Mouse (Mus musculus) erythroblast, embryonic 14.5 days (primary cell): ENCODE data around the gene Lmtk2. TPM values are rescaled to one million over a fixed set of nuclear protein-coding genes. Genes with fewer than 3 reads are reported as not detected.

Experiments used
- H3K27me3 ChIP-seq: 2 replicates; pipeline ENCODE4 v1.6.1; 2012; ENCODE audit warnings: inconsistent platforms; ENCODE audit not compliant: control insufficient read depth
- H3K36me3 ChIP-seq: 2 replicates; pipeline ENCODE4 v1.6.1; 2012; ENCODE audit warnings: mild to moderate bottlenecking, inconsistent platforms; ENCODE audit not compliant: control insufficient read depth
- H3K4me1 ChIP-seq: 2 replicates; pipeline ENCODE4 v1.6.1; 2012; ENCODE audit warnings: inconsistent platforms; ENCODE audit not compliant: control insufficient read depth
- H3K4me3 ChIP-seq: replicated peaks from 2 replicates; pipeline ENCODE3; 2012; ENCODE audit warnings: moderate library complexity, mild to moderate bottlenecking, inconsistent platforms
- H3K9me3 ChIP-seq: 2 replicates; pipeline ENCODE4 v1.6.1; 2012; ENCODE audit warnings: low read length, inconsistent platforms, mixed read lengths; ENCODE audit not compliant: control insufficient read depth
- GATA1 ChIP-seq: IDR thresholded peaks from 2 replicates; pipeline ENCODE4 v1.6.1; 2012; ENCODE audit warnings: low read length, inconsistent platforms, mixed read lengths
- TAL1 ChIP-seq: IDR thresholded peaks from 3 replicates; pipeline ENCODE4 v1.6.1; 2012; ENCODE audit warnings: low read length, inconsistent platforms, mixed read lengths
- polyA plus RNA-seq: library from polyadenylated mRNA; stranded (reverse); fragments of >175 nt; gene quantifications from 2 replicates; pipeline ENCODE4 v1.2.3, GENCODE M21; 2012

The Lmtk2 gene
- polyA plus RNA-seq, 1 experiment = 0.73 TPM

DNA sequence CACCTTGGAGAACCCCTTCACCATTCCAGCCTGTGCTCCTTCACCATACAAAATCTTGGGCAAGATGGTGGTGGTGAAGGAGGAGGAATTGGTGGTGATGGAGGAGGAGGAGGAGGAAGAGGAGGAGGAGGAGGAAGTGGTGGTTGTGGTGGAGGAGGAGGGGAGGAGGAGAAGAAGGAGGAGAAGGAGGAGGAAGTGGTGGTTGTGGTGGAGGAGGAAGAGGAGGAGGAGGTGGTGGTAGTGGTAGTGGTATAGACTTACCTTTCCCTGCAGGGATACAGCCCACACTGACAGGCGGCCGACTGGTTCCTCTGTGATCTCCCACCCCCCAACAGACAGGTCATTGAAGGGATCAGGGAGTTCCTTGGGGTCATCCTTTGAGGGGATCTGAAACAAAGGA lies 115.8 kb downstream of the Lmtk2 start:
- Histone ChIP-seq H3K27me3 (no peaks in the 10 kb centered on the region), H3K4me3 (no peak overlapping the region), H3K36me3 (peaks cover 5% of the 10 kb centered on the region; the same call in 1 of the 2 replicates), H3K4me1 (no peaks in the 10 kb centered on the region), H3K9me3 (no peaks in the 10 kb centered on the region)
- TF ChIP-seq TAL1 = no peak
- TF ChIP-seq GATA1 = no peak

DNA sequence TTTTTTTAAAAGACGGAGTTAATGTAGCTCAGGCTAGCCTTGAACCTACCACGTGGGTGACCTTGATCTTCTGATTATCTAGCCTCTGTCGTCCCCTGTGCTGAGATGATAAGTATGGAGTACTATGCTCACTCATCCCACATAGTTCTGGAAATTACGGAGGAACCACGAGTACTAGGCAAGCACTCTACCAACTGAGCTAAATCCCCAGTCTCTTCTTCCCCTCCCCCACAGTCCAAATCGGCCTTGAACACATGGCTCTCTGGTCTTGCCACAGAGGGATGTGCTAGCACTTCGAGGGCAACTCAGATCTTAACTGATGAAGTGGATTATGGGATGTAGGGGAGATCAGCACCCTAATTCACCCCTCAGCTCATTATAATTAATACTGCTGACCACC lies 117.8 kb downstream of the Lmtk2 start:
- Histone ChIP-seq H3K27me3 (no peaks in the 10 kb centered on the region), H3K36me3 (peaks cover 5% of the 10 kb centered on the region; the same call in 1 of the 2 replicates), H3K4me3 (no peak overlapping the region), H3K4me1 (peaks cover 6% of the 10 kb centered on the region), H3K9me3 (no peaks in the 10 kb centered on the region)
- TF ChIP-seq TAL1 = no peak

DNA sequence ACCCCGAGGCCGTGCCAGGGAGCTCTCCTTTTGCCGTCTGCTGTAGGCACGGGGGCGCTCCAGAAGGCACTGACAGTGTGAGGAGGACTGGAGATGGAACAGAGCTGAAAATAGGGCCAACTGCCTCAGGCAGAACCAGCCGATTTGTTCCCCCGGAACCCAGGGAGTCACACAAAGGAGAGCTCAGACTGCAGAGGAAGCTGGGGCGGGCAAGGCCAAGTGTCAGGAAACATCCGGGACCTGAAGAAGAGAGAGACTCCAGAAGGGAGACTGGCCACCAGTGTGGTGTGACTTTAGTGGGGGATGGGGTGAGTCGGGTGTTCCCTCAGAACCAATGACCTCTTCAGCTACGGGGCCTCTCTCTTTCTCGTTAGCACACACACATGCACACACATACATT lies 119.1 kb downstream of the Lmtk2 start:
- H3K27me3 ChIP-seq = no peaks in the 10 kb centered on the region
- no peak overlapping the region for H3K4me3 ChIP-seq
- no peaks in the 10 kb centered on the region for H3K9me3 ChIP-seq
- H3K36me3 ChIP-seq = peaks cover 5% of the 10 kb centered on the region; the same call in 1 of the 2 replicates
- TF ChIP-seq GATA1 (no peak), TAL1 (no peak)
- H3K4me1 ChIP-seq = peaks cover 18% of the 10 kb centered on the region

DNA sequence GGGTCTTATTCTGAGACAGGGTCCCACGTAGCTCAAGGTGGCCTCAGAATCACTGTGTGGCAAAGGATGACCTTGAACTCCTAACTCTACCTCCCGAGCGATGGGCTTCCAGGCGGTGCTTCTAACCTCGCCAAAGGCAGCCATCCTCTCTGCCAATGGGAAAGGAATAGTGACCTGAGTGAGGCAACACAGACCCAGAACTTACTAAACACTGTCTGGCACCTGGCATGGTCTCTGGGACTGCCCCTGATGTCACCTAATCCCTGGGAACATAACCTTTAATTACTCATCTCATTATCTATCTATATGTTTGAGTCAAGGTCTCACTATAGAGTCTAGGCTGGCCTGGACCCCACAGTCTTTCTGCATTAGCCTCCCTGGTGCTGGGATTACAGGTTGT lies 119.7 kb downstream of the Lmtk2 start:
- H3K4me1 ChIP-seq = peaks cover 23% of the 10 kb centered on the region
- no peaks in the 10 kb centered on the region for H3K9me3 ChIP-seq
- no peak overlapping the region for H3K4me3 ChIP-seq
- H3K27me3 ChIP-seq = no peaks in the 10 kb centered on the region
- H3K36me3 ChIP-seq = peaks cover 5% of the 10 kb centered on the region; the same call in 1 of the 2 replicates
- TF ChIP-seq GATA1 (no peak), TAL1 (no peak)

DNA sequence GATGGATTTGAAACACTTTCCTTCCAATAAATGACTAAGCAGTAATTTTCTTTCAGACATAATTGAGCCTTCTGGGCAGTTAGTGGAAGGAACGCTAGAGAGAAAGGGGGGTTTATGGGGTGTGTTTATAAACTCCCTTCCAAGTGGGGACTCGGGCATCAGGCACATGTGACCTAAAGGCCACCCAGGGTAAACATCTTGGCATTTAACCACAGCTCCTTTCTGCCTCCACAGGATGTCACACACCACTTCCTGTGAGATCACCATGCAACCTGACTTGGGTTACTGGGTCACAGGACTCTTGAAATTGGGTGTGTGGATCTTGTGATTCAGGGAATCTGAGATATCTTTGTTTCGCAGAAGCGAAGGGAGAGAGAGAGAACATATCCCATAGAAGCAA lies 121.1 kb downstream of the Lmtk2 start:
- Histone ChIP-seq H3K4me1 (peaks cover 28% of the 10 kb centered on the region), H3K36me3 (peaks cover under 1% of the 10 kb centered on the region; the same call in 1 of the 2 replicates), H3K4me3 (no peak overlapping the region), H3K27me3 (no peaks in the 10 kb centered on the region), H3K9me3 (no peaks in the 10 kb centered on the region)
- no peak for TF ChIP-seq TAL1
- TF ChIP-seq GATA1 = no peak

DNA sequence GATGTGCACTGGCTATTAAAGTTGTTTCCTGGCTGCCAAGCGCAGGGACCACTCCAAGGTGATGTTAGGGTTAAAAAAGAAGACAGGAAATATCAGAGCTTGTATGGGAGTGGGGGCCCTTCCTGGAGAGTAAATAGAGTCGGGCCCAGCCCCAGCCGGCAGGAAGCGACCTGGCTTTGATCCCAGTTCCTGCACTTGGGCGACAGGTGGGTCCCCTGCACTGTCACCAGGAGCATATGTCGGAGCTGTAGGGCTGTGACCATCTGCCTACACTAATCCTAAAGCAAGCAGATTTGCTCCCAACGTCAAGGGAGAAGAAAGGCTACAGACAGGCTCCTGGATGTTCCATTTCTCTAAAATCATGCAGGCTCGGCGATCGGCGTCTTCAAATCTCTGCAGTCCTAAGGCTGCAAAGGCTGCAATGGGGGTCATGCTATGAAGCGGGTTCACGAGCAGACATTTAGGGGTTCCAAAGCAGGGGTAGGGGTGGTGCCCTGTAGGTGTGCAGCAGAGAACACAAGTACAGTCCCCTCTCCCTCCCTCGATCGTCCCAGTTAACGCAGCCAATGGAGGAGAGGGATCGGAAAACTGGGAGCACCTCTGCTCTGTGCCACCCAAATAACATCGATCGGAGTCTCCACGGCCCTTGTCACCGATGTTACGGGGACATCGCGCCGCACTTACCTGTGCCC lies 122.7 kb downstream of the Lmtk2 start:
- Histone ChIP-seq H3K4me3 (peak overlapping the region; percentile 68), H3K9me3 (no peaks in the 10 kb centered on the region), H3K36me3 (no peaks in the 10 kb centered on the region), H3K4me1 (peaks cover 32% of the 10 kb centered on the region), H3K27me3 (no peaks in the 10 kb centered on the region)
- no peak for TF ChIP-seq GATA1
- TF ChIP-seq TAL1 = no peak

DNA sequence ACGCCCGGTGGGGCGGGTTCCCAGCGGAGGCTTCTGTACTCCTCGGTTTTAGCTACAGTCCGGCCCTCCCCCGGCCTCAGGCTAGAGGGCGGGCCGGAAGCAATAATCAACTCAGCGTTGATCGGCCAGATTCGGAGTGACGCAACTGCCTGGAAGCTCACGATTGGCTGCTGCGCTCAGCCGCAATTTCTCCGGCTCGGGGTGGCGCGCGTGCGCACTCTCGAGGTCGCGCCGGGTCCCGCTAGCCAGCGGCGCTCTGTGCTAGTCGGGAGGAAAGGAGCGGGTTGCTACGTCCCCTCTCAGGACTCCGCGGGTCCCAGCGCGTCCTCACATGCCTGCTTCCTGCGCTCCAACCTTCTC lies 123.2 kb downstream of the Lmtk2 start, which contains the start of gene Tecpr1:
TSS of gene Tecpr1 (minus strand) at position 113 of the 360 bp plus-strand sequence.
- Histone ChIP-seq H3K27me3 (no peaks in the 10 kb centered on the region), H3K9me3 (no peaks in the 10 kb centered on the region), H3K4me1 (peaks cover 32% of the 10 kb centered on the region), H3K36me3 (no peaks in the 10 kb centered on the region), H3K4me3 (peak within 1 kb of the TSS; percentile 68)
- no peak for TF ChIP-seq TAL1
- peak; percentile 10; the same call in 1 of the 2 replicates for TF ChIP-seq GATA1

DNA sequence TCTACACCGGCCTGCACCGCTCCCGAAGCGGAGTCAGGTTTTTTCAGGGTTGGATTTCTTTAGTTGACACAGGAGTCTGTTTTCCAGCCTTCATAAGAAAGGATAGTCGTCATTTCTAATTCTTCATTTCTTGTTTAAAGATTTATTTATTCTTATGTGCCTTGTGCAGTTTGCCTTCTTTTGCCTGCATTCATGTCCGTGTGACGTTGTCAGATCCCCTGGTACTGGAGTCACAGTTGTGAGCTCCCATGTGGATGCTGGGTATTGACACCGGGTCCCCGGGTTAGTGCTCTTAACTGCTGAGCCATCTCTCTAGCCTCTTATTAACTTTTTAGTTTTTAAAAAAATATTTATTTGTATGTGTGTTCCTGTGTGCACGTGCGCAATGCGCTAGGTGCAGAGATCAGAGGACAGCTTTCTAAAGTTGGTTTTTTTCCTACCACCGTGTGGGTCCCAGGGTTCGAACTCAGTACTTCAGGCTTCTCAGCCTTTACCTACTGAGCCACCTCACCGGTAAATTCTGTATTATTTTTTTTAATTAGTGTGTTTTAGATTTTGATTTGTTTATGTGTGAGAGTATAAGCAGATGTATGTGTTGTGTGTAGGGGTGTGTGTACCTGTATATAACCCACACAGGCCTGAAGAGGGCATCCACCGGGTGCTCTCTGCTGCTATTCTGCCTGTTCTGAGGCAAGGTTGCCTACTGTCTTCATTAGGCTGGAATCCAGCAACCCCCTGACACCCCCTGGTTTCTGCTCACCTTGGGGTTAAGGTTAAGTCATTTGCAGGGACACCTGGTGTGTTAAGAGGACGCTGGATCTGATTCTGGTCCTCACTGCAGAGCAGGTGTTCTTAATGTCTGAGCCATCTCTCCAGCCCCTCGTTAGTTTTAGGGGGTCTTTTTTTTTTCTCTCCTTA lies 123.9 kb downstream of the Lmtk2 start:
- peak overlapping the region; percentile 68 for H3K4me3 ChIP-seq
- no peaks in the 10 kb centered on the region for H3K27me3 ChIP-seq
- H3K4me1 ChIP-seq = peaks cover 32% of the 10 kb centered on the region
- no peak for TF ChIP-seq TAL1
- TF ChIP-seq GATA1 = no peak
- H3K9me3 ChIP-seq = no peaks in the 10 kb centered on the region
- H3K36me3 ChIP-seq = no peaks in the 10 kb centered on the region

DNA sequence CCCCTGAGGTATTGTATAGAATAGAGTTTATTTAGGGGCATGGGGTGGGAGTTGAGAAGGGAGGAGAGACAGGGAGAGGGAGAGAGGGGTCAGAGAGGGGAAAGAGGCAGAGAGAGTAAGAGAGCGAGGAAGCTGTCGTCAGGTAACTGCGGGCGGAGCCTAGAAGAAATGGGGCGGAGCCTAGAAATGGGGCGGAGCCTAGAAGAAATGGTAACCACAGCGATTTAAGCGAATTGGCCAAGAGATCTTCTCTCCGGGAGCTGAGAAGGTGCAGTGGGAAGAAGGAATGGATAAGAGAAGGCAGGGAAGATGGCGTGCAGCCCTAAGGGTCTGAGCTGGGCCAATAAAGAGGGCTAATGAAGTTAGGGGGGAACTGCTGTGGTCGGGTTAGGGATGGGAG lies 126.0 kb downstream of the Lmtk2 start:
- no peaks in the 10 kb centered on the region for H3K27me3 ChIP-seq
- TF ChIP-seq TAL1 (no peak), GATA1 (no peak)
- H3K4me3 ChIP-seq = no peak overlapping the region
- peaks cover 32% of the 10 kb centered on the region for H3K4me1 ChIP-seq
- H3K36me3 ChIP-seq = no peaks in the 10 kb centered on the region
- peaks cover 2% of the 10 kb centered on the region; the same call in 1 of the 2 replicates for H3K9me3 ChIP-seq
